Mouse (Mus musculus) MEL (cell line): ENCODE measurements at regions not wholly inside any gene's neighbourhood (a gene's known extent, or its start where the extent isn't known, plus 50 kb on each side); places are given as distances from the start of the nearest gene placed in this dataset.

Source experiments
- DNase-seq: peaks from one replicate; pipeline ENCODE4 v3.0.0; 2011; ENCODE audit warnings: low read depth, low spot score
- H3K27ac ChIP-seq: 2 replicates; pipeline ENCODE4 v1.5.1; 2012; ENCODE audit warnings: low read depth, mild to moderate bottlenecking, control low read depth, low read length, moderate library complexity; ENCODE audit not compliant: control insufficient read depth
- H3K27me3 ChIP-seq, 2 experiments: fragments of 150-350 bp in 1 of 2; sonication (generic) in 1 of 2; 2 replicates each; pipeline ENCODE4 v1.6.1; 2012; ENCODE audit warnings: low read length in 2 of 2, mild to moderate bottlenecking in 2 of 2, improper control_type of control experiment in 1 of 2, moderate library complexity in 1 of 2; ENCODE audit not compliant: insufficient read depth in 2 of 2, control insufficient read depth in 1 of 2
- H3K36me3 ChIP-seq, 2 experiments: 2 replicates each; pipeline ENCODE4 v1.6.1; 2012 to 2014; ENCODE audit warnings: low read length in 2 of 2, improper control_type of control experiment in 1 of 2, inconsistent platforms in 1 of 2, mild to moderate bottlenecking in 1 of 2; ENCODE audit not compliant: insufficient read depth in 2 of 2, control insufficient read depth in 1 of 2
- H3K4me1 ChIP-seq, 2 experiments: fragments of 150-350 bp in 1 of 2; sonication (generic) in 1 of 2; 2 replicates each; pipeline ENCODE4 v1.6.1; 2012; ENCODE audit warnings: low read length in 2 of 2, improper control_type of control experiment in 1 of 2, mild to moderate bottlenecking in 1 of 2; ENCODE audit not compliant: insufficient read depth in 2 of 2, control insufficient read depth in 1 of 2
- H3K4me3 ChIP-seq, 2 experiments: fragments of 150-350 bp in 1 of 2; sonication (generic) in 1 of 2; 2 replicates each; pipeline ENCODE4 v1.5.1; 2012; ENCODE audit warnings: low read depth in 2 of 2, low read length in 2 of 2, mild to moderate bottlenecking in 2 of 2, moderate library complexity in 2 of 2, control low read depth in 1 of 2, improper control_type of control experiment in 1 of 2; ENCODE audit not compliant: control insufficient read depth in 1 of 2, insufficient read depth in 1 of 2
- H3K79me2 ChIP-seq: 2 replicates; pipeline ENCODE4 v1.6.1; 2012; ENCODE audit warnings: mild to moderate bottlenecking, low read length, moderate library complexity; ENCODE audit not compliant: control insufficient read depth, poor library complexity, insufficient read depth
- H3K9ac ChIP-seq: 2 replicates; pipeline ENCODE4 v1.6.1; 2012; ENCODE audit warnings: low read depth, mild to moderate bottlenecking, control low read depth, low read length, moderate library complexity; ENCODE audit not compliant: control insufficient read depth, poor library complexity, severe bottlenecking
- H3K9me3 ChIP-seq: fragments of 150-350 bp; sonication (generic); replicated peaks from 2 replicates; pipeline ENCODE4 v1.6.1; 2012; ENCODE audit warnings: mild to moderate bottlenecking, low read length, improper control_type of control experiment, moderate library complexity; ENCODE audit not compliant: insufficient read depth
- BHLHE40 ChIP-seq: IDR thresholded peaks from 2 replicates; pipeline ENCODE4 v1.6.1; 2012; ENCODE audit warnings: low read depth, mild to moderate bottlenecking, inconsistent platforms, low read length, improper control_type of control experiment, borderline replicate concordance
- CHD1 ChIP-seq: IDR thresholded peaks from 2 replicates; pipeline ENCODE4 v1.6.1; 2012; ENCODE audit warnings: low read depth, mild to moderate bottlenecking, inconsistent platforms, low read length, improper control_type of control experiment
- CHD2 ChIP-seq: IDR thresholded peaks from 2 replicates; pipeline ENCODE4 v1.6.1; 2011; ENCODE audit warnings: low read length, improper control_type of control experiment
- CTCF ChIP-seq, 3 experiments: IDR thresholded peaks in 2 of 3; conservative IDR thresholded peaks in 1 of 3; 2 replicates each; pipeline ENCODE4 v1.5.1; 2011 to 2012; ENCODE audit warnings: low read length in 3 of 3, low read depth in 2 of 3, mild to moderate bottlenecking in 2 of 3, improper control_type of control experiment in 1 of 3, inconsistent platforms in 1 of 3, mixed read lengths in 1 of 3, moderate library complexity in 1 of 3; ENCODE audit not compliant: control insufficient read depth in 1 of 3, insufficient read depth in 1 of 3, poor library complexity in 1 of 3, severe bottlenecking in 1 of 3
- E2F4 ChIP-seq: IDR thresholded peaks from 2 replicates; pipeline ENCODE4 v1.6.1; 2011; ENCODE audit warnings: low read depth, low read length, improper control_type of control experiment, borderline replicate concordance
- ELF1 ChIP-seq: IDR thresholded peaks from 2 replicates; pipeline ENCODE4 v1.6.1; 2014; ENCODE audit warnings: low read depth, mild to moderate bottlenecking, inconsistent platforms, low read length, improper control_type of control experiment, moderate library complexity
- EP300 ChIP-seq, 2 experiments: IDR thresholded peaks; 2 replicates each; pipeline ENCODE4 v1.6.1; 2011; ENCODE audit warnings: improper control_type of control experiment in 2 of 2, low read length in 2 of 2, low read depth in 1 of 2, mild to moderate bottlenecking in 1 of 2
- ETS1 ChIP-seq: IDR thresholded peaks from 2 replicates; pipeline ENCODE4 v1.6.1; 2012; ENCODE audit warnings: low read depth, mild to moderate bottlenecking, inconsistent platforms, low read length, improper control_type of control experiment, moderate library complexity
- GATA1 ChIP-seq: IDR thresholded peaks from 2 replicates; pipeline ENCODE4 v1.6.1; 2011; ENCODE audit warnings: low read depth, low read length, improper control_type of control experiment
- HCFC1 ChIP-seq: IDR thresholded peaks from 2 replicates; pipeline ENCODE4 v1.6.1; 2012; ENCODE audit warnings: low read depth, mild to moderate bottlenecking, inconsistent platforms, low read length, improper control_type of control experiment, moderate library complexity
- MAFK ChIP-seq: IDR thresholded peaks from 2 replicates; pipeline ENCODE4 v1.6.1; 2011; ENCODE audit warnings: low read depth, mild to moderate bottlenecking, low read length, improper control_type of control experiment, borderline replicate concordance
- MYB ChIP-seq: IDR thresholded peaks from 2 replicates; pipeline ENCODE4 v1.6.1; 2011; ENCODE audit warnings: mild to moderate bottlenecking, low read depth, low read length, improper control_type of control experiment
- POLR2AphosphoS2 ChIP-seq: IDR thresholded peaks from 2 replicates; pipeline ENCODE4 v1.6.1; 2011; ENCODE audit warnings: low read length, improper control_type of control experiment
- RCOR1 ChIP-seq: IDR thresholded peaks from 2 replicates; pipeline ENCODE4 v1.6.1; 2012; ENCODE audit warnings: low read depth, mild to moderate bottlenecking, inconsistent platforms, low read length, improper control_type of control experiment
- TAL1 ChIP-seq: IDR thresholded peaks from 2 replicates; pipeline ENCODE4 v1.6.1; 2012; ENCODE audit warnings: mild to moderate bottlenecking, inconsistent platforms, low read length, moderate library complexity, mixed read lengths
- TBP ChIP-seq: IDR thresholded peaks from 2 replicates; pipeline ENCODE4 v1.8.0; 2011; ENCODE audit warnings: low read depth, low read length, improper control_type of control experiment
- TCF12 ChIP-seq: IDR thresholded peaks from 2 replicates; pipeline ENCODE4 v1.6.1; 2014; ENCODE audit warnings: low read depth, mild to moderate bottlenecking, inconsistent platforms, low read length, improper control_type of control experiment, moderate library complexity
- UBTF ChIP-seq: IDR thresholded peaks from 2 replicates; pipeline ENCODE4 v1.6.1; 2012; ENCODE audit warnings: low read depth, mild to moderate bottlenecking, inconsistent platforms, low read length, improper control_type of control experiment, moderate library complexity, borderline replicate concordance; ENCODE audit not compliant: insufficient read depth
- USF1 ChIP-seq: IDR thresholded peaks from 2 replicates; pipeline ENCODE4 v1.6.1; 2014; ENCODE audit warnings: low read depth, mild to moderate bottlenecking, inconsistent platforms, low read length, improper control_type of control experiment, moderate library complexity
- USF2 ChIP-seq, 2 experiments: IDR thresholded peaks; 2 replicates each; pipeline ENCODE4 v1.6.1; 2011 to 2012; ENCODE audit warnings: improper control_type of control experiment in 2 of 2, low read length in 2 of 2, borderline replicate concordance in 1 of 2, inconsistent platforms in 1 of 2, low read depth in 1 of 2, mild to moderate bottlenecking in 1 of 2; ENCODE audit not compliant: insufficient read depth in 1 of 2
- ZC3H11A ChIP-seq: IDR thresholded peaks from 2 replicates; pipeline ENCODE4 v1.6.1; 2012; ENCODE audit warnings: low read depth, mild to moderate bottlenecking, inconsistent platforms, low read length, improper control_type of control experiment
- ZKSCAN1 ChIP-seq: IDR thresholded peaks from 2 replicates; pipeline ENCODE4 v1.6.1; 2012; ENCODE audit warnings: low read depth, mild to moderate bottlenecking, inconsistent platforms, low read length, improper control_type of control experiment, moderate library complexity
- ZMIZ1 ChIP-seq: IDR thresholded peaks from 2 replicates; pipeline ENCODE4 v1.6.1; 2012; ENCODE audit warnings: low read depth, mild to moderate bottlenecking, inconsistent platforms, low read length, improper control_type of control experiment, moderate library complexity
- ZNF384 ChIP-seq: IDR thresholded peaks from 2 replicates; pipeline ENCODE4 v1.6.1; 2012; ENCODE audit warnings: low read depth, mild to moderate bottlenecking, inconsistent platforms, low read length, improper control_type of control experiment

- Histone ChIP-seq H3K27me3 (no peaks in the 10 kb centered on the region), H3K9ac (no peak overlapping the region), H3K36me3 (no peaks in the 10 kb centered on the region), H3K27ac (no peak overlapping the region), H3K79me2 (no peaks in the 10 kb centered on the region), H3K9me3 (no peaks in the 10 kb centered on the region), H3K4me1 (no peaks in the 10 kb centered on the region), H3K4me3 (no peak overlapping the region)
- TF ChIP-seq ZNF384 (0 out of 2 replicates have a peak, but pooled peaks have one; percentile 36), CTCF (IDR thresholded peaks at IDR 0.05 in 2 of 3, conservative IDR thresholded peaks at IDR 0.05 in 1 of 3; ENCODE audit: control insufficient read depth in 1 of 3, insufficient read depth in 1 of 3, low read depth in 2 of 3, low read length in 3 of 3, poor library complexity in 1 of 3, severe bottlenecking in 1 of 3) (no peak)
- no peak for DNase-seq
Measured at GRCm38 (mm10) chr10:23522664-23523063, 172.1 kb upstream of the Eya4 start.

- peak overlapping the region in 1 of 2 experiments; percentile 29; a peak in 2 of 4 replicates for H3K4me3 ChIP-seq
- DNase-seq = peak; percentile 36
- no peak overlapping the region for H3K9ac ChIP-seq
- peaks cover 0 to 6% of the 10 kb centered on the region in 2 experiments; a peak in 2 of 4 replicates for H3K36me3 ChIP-seq
- H3K27me3 ChIP-seq = no peaks in the 10 kb centered on the region
- H3K27ac ChIP-seq = peak overlapping the region; percentile 41; the same call in 1 of the 2 replicates
- no peaks in the 10 kb centered on the region for H3K9me3 ChIP-seq
- no peaks in the 10 kb centered on the region for H3K79me2 ChIP-seq
- TF ChIP-seq E2F4 (no peak), ZMIZ1 (no peak), MAFK (no peak), ZC3H11A (no peak), RCOR1 (0 out of 2 replicates have a peak, but pooled peaks have one; percentile 51), ZKSCAN1 (no peak), ETS1 (peak; percentile 57; the same call in 1 of the 2 replicates), TCF12 (peak; percentile 73; the same call in 1 of the 2 replicates), UBTF (no peak), GATA1 (peak; percentile 59), EP300 (IDR thresholded peaks at IDR 0.05; ENCODE audit: low read depth in 1 of 2, low read length in 2 of 2) (peak; percentile 44 to 72), CHD1 (no peak)
- TF ChIP-seq, all 39 proteins: peak for 5
- peaks cover 10 to 11% of the 10 kb centered on the region in 2 experiments for H3K4me1 ChIP-seq
Measured at GRCm38 (mm10) chr10:23493647-23494046, 143.1 kb upstream of the Eya4 start.

GRCm38 (mm10) chr10:23492971-23493370 is 142.4 kb upstream of the Eya4 start:
- peaks cover 10 to 11% of the 10 kb centered on the region in 2 experiments for H3K4me1 ChIP-seq
- H3K27me3 ChIP-seq = no peaks in the 10 kb centered on the region
- H3K9ac ChIP-seq = peak overlapping the region; percentile 35; the same call in 1 of the 2 replicates
- H3K27ac ChIP-seq = peak overlapping the region; percentile 88
- H3K4me3 ChIP-seq = peak overlapping the region; percentile 12 to 29; a peak in 2 of 4 replicates
- no peaks in the 10 kb centered on the region for H3K79me2 ChIP-seq
- no peaks in the 10 kb centered on the region for H3K9me3 ChIP-seq
- H3K36me3 ChIP-seq = peaks cover 0 to 6% of the 10 kb centered on the region in 2 experiments; a peak in 2 of 4 replicates
- DNase-seq = peak; percentile 61
- 0 out of 2 replicates have a peak, but pooled peaks have one; percentile 71 for TF ChIP-seq RCOR1
- TF ChIP-seq EP300 (IDR thresholded peaks at IDR 0.05; ENCODE audit: low read depth in 1 of 2, low read length in 2 of 2) = peak; percentile 77 to 91
- TF ChIP-seq POLR2AphosphoS2 = no peak
- no peak for TF ChIP-seq TBP
- peak; percentile 11; the same call in 1 of the 2 replicates for TF ChIP-seq TAL1
- peak; percentile 86 for TF ChIP-seq TCF12
- peak; percentile 69 for TF ChIP-seq MYB
- peak; percentile 17; the same call in 1 of the 2 replicates for TF ChIP-seq BHLHE40
- no peak for TF ChIP-seq USF1
- TF ChIP-seq ZKSCAN1 = no peak
- TF ChIP-seq E2F4 = no peak
- TF ChIP-seq HCFC1 = 0 out of 2 replicates have a peak, but pooled peaks have one; percentile 22
- TF ChIP-seq ELF1 = no peak
- TF ChIP-seq CHD2 = no peak
- TF ChIP-seq CTCF (IDR thresholded peaks at IDR 0.05 in 2 of 3, conservative IDR thresholded peaks at IDR 0.05 in 1 of 3; ENCODE audit: control insufficient read depth in 1 of 3, insufficient read depth in 1 of 3, low read depth in 2 of 3, low read length in 3 of 3, poor library complexity in 1 of 3, severe bottlenecking in 1 of 3) = no peak
- no peak for TF ChIP-seq USF2 (IDR thresholded peaks at IDR 0.05; ENCODE audit: borderline replicate concordance in 1 of 2, insufficient read depth in 1 of 2, low read depth in 1 of 2, low read length in 2 of 2)
